Mouse (Mus musculus) midbrain, postnatal 0 days (tissue): ENCODE measurements around the gene Ssbp4. TPM values are rescaled to one million over a fixed set of nuclear protein-coding genes. Genes with fewer than 3 reads are reported as not detected.

Experiments used
- ATAC-seq: fragments of 200-750 bp; cut with Nextera tagmentation; 2 replicates; pipeline ENCODE4 v1.8.0; 2017; ENCODE audit warnings: moderate number of reproducible peaks, mild to moderate bottlenecking, moderate TSS enrichment, moderate library complexity; ENCODE audit not compliant: low FRiP score
- DNase-seq: peaks from one replicate; pipeline ENCODE4 v3.0.0-alpha.2; 2015; ENCODE audit warnings: low spot score
- H3K27ac ChIP-seq: fragments of 300-500 bp; sonication (generic); 2 replicates; pipeline ENCODE4 v1.5.1; 2014; ENCODE audit warnings: low read depth, mild to moderate bottlenecking, low read length, mixed read lengths
- H3K27me3 ChIP-seq: fragments of 300-500 bp; sonication (generic); 2 replicates; pipeline ENCODE4 v1.6.1; 2014; ENCODE audit warnings: low read length, control low read depth, mixed read lengths; ENCODE audit not compliant: insufficient read depth
- H3K36me3 ChIP-seq: fragments of 300-500 bp; sonication (generic); 2 replicates; pipeline ENCODE4 v1.6.1; 2014; ENCODE audit warnings: low read length, control low read depth, mixed read lengths; ENCODE audit not compliant: insufficient read depth
- H3K4me1 ChIP-seq: fragments of 300-500 bp; sonication (generic); 2 replicates; pipeline ENCODE4 v1.6.1; 2014; ENCODE audit warnings: mild to moderate bottlenecking, control low read depth, antibody characterized with exemption, low read length, mixed read lengths; ENCODE audit not compliant: insufficient read depth
- H3K4me2 ChIP-seq: fragments of 300-500 bp; sonication (generic); 2 replicates; pipeline ENCODE4 v1.6.1; 2014; ENCODE audit warnings: low read depth, mild to moderate bottlenecking, low read length, mixed read lengths; ENCODE audit not compliant: poor library complexity, severe bottlenecking
- H3K4me3 ChIP-seq: fragments of 300-500 bp; sonication (generic); 2 replicates; pipeline ENCODE4 v1.5.1; 2014; ENCODE audit warnings: low read depth, mild to moderate bottlenecking, low read length, moderate library complexity
- H3K9ac ChIP-seq: fragments of 300-500 bp; sonication (generic); replicated peaks from 2 replicates; pipeline ENCODE4 v1.6.1; 2014; ENCODE audit warnings: mild to moderate bottlenecking, low read length, moderate library complexity, mixed read lengths; ENCODE audit not compliant: poor library complexity, severe bottlenecking
- H3K9me3 ChIP-seq: fragments of 300-500 bp; sonication (generic); 2 replicates; pipeline ENCODE4 v1.6.1; 2016; ENCODE audit warnings: low read length, control low read depth
- CTCF ChIP-seq: IDR thresholded peaks from 2 replicates; pipeline ENCODE4 v1.5.1; 2016; ENCODE audit warnings: antibody characterized with exemption, mild to moderate bottlenecking
- WGBS: fragments of 180-500 bp; shearing (Covaris S2); extraction: QIAGEN DNeasy Blood & Tissue Kit; methylation state at CpG from one replicate; pipeline ENCODE4 v1.1.7; 2014; 5-methylcytosine and 5-hydroxymethylcytosine counted together
- polyA plus RNA-seq: library from polyadenylated mRNA; unstranded; fragments of >200 nt; fragmentation: Nextera tagmentation; extraction: Ambion mirVana; gene quantifications from 2 replicates; pipeline ENCODE4 v1.2.1, GENCODE M21; 2015
- total RNA-seq: library from RNA; depleted of rRNA; stranded (reverse); fragments of >200 nt; gene quantifications from 2 replicates; pipeline ENCODE4 v1.2.3, GENCODE M21; 2014

Ssbp4 gene
- total and polyA plus RNA-seq, 2 experiments from 2014 or later, result 230 to 392 TPM

- ATAC-seq, result peak; percentile 91
- TF ChIP-seq CTCF, result peak; percentile 100
These were observed 21.2 kb upstream of the Ssbp4 start for GRCm38 (mm10) chr8:70629574-70630531.

GRCm38 (mm10) chr8:70628986-70629490 is 20.4 kb upstream of the Ssbp4 start:
- Histone ChIP-seq H3K9ac (peak overlapping the region; percentile 29), H3K27me3 (peaks cover 7% of the 10 kb centered on the region; the same call in 1 of the 2 replicates), H3K36me3 (no peaks in the 10 kb centered on the region), H3K4me1 (no peaks in the 10 kb centered on the region), H3K9me3 (no peaks in the 10 kb centered on the region), H3K4me3 (peak overlapping the region; percentile 33), H3K4me2 (peak overlapping the region; percentile 60), H3K27ac (peak overlapping the region; percentile 51)
- no peak for DNase-seq
- 0 out of 2 replicates have a peak, but pooled peaks have one; percentile 1 for ATAC-seq
- TF ChIP-seq CTCF, result no peak
- WGBS, result 54% methylated on average over 7 of the region's 7 CpGs

More at GRCm38 (mm10) chr8:70629574-70630531, 21.2 kb upstream of the Ssbp4 start:
- H3K27ac ChIP-seq, result peak overlapping the region; percentile 52
- no peaks in the 10 kb centered on the region for H3K9me3 ChIP-seq
- H3K27me3 ChIP-seq, result peaks cover 7% of the 10 kb centered on the region; the same call in 1 of the 2 replicates
- under 1% methylated on average over 60 of the region's 60 CpGs for WGBS
- H3K9ac ChIP-seq, result peak overlapping the region; percentile 29
- peak overlapping the region; percentile 33 for H3K4me3 ChIP-seq
- no peaks in the 10 kb centered on the region for H3K4me1 ChIP-seq
- peak overlapping the region; percentile 60 for H3K4me2 ChIP-seq
- peak; percentile 91 for DNase-seq
- H3K36me3 ChIP-seq, result no peaks in the 10 kb centered on the region

- ATAC-seq, result no peak
- WGBS, result 87% methylated on average over 5 of the region's 5 CpGs
- no peak for TF ChIP-seq CTCF
These were observed 18.4 kb upstream of the Ssbp4 start for GRCm38 (mm10) chr8:70627041-70627440.

GRCm38 (mm10) chr8:70625104-70625503 is 16.4 kb upstream of the Ssbp4 start:
- Histone ChIP-seq H3K27me3 (0 out of 2 replicates have a peak, but pooled peaks cover 4% of the 10 kb centered on the region), H3K4me1 (no peaks in the 10 kb centered on the region), H3K27ac (no peak overlapping the region), H3K9me3 (no peaks in the 10 kb centered on the region), H3K36me3 (no peaks in the 10 kb centered on the region), H3K4me2 (no peak overlapping the region), H3K4me3 (no peak overlapping the region), H3K9ac (no peak overlapping the region)
- WGBS, result 18% methylated on average over 5 of the region's 5 CpGs
- no peak for DNase-seq
- ATAC-seq, result no peak
- TF ChIP-seq CTCF, result peak; percentile 65

More at GRCm38 (mm10) chr8:70627041-70627440, 18.4 kb upstream of the Ssbp4 start:
- Histone ChIP-seq H3K27ac (no peak overlapping the region), H3K9me3 (no peaks in the 10 kb centered on the region), H3K4me1 (no peaks in the 10 kb centered on the region), H3K4me3 (no peak overlapping the region), H3K9ac (no peak overlapping the region), H3K27me3 (peaks cover 7% of the 10 kb centered on the region; the same call in 1 of the 2 replicates), H3K36me3 (no peaks in the 10 kb centered on the region), H3K4me2 (no peak overlapping the region)
- no peak for DNase-seq

- Histone ChIP-seq H3K4me1 (no peaks in the 10 kb centered on the region), H3K27me3 (0 out of 2 replicates have a peak, but pooled peaks cover 4% of the 10 kb centered on the region), H3K9ac (no peak overlapping the region), H3K36me3 (no peaks in the 10 kb centered on the region), H3K27ac (no peak overlapping the region), H3K9me3 (no peaks in the 10 kb centered on the region), H3K4me2 (no peak overlapping the region), H3K4me3 (no peak overlapping the region)
- no peak for ATAC-seq
- whole genome bisulfite sequencing, result 61% methylated on average over 3 of the region's 3 CpGs
- DNase-seq, result no peak
- TF ChIP-seq CTCF, result no peak
These were observed 13.5 kb upstream of the Ssbp4 start for GRCm38 (mm10) chr8:70622220-70622619.
